Mouse (Mus musculus): ENCODE results near the gene Plekhh2.

The Plekhh2 gene

DNA sequence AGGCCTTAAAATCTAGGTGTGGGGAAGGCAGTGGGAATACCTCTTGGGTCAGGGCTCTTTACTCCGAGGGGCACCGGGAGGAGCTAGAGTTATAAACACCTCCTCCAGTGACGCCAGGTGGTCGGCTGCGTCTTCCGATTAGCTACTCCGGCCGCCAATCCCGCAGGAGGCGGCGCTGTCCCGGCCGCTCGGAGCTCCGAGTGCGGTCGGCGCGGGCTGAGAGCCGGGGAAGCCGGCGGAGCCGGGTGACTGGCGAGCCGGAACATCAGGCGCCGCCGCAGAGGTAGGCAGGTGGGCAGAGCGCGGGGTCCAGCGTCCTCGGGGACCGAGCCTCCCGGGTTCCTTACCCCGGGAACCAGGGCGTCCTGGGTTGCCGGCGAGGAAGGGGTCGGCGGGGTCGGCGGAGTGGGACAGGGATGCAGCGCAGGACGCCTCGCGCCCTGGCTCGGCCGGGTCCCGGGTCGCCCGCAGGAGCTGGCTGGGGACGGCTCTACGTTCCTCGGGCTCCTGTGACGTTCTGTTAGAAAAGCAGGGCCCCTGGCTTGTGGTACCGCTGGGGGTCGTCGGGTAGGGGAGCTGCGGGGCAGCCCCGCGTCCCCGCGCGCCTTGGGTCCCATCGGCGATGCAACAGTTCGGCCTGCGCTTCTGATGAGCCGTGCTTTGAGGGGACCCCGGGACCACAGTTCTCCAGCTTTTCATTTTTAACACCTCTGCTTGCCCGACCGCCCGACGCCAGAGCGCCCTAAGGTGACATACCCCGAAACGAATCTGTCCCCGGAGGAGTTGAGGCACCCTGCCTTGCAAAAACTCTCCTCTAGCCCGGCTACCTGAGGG, at the start of gene Plekhh2:
Gene Plekhh2 (plus strand): TSS at position 214 of the 834 bp plus-strand sequence.
- DNase-seq (ENCODE audit: extremely low read depth, low read depth, low spot score), result no peak

DNA sequence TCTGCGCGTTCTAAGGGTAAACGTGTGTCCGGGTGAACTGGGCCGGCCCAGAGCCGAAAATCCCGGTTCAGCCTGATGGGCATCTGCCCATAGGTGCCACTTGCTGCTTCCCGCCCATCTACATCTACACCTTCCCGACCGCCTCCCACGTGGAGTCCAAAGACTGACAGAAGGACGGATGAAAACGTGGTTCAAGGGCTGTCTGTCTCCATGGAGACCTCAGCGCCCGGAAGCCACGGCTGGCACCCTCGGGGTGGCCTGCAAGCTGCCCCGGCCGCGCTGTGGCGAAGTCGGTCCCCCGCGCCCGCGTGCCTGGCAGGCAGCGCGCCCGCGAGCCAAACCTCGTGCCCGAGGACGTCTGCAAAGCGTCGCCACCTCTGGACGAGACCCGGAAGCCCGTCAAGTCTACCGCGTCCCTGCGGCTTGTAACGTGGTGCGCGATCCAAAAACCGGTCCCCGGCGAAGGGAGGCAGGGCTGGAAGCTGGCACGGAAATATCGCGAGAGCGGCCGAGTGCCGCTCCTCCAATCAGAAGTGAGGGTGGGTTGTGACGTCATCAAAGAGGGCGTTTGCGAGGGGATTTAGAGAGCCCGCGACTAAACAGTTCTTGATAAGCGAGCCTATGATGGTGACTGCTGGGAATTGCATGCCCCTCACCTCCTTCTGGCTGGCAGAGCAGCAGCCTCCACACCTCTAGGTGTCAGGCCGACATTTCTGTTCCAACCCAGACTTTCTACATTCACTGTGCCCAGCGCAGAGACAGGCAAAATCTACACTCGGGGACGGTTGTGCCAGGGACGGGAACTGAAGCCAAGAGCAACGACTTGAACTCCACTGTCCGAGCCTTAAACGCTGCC, 45.7 kb upstream of the Plekhh2 start, which contains the start of gene Thada:
Gene Thada (minus strand): TSS at position 453 of the 856 bp plus-strand sequence.
- peak; percentile 65 for DNase-seq (ENCODE audit: extremely low read depth, low read depth, low spot score)

DNA sequence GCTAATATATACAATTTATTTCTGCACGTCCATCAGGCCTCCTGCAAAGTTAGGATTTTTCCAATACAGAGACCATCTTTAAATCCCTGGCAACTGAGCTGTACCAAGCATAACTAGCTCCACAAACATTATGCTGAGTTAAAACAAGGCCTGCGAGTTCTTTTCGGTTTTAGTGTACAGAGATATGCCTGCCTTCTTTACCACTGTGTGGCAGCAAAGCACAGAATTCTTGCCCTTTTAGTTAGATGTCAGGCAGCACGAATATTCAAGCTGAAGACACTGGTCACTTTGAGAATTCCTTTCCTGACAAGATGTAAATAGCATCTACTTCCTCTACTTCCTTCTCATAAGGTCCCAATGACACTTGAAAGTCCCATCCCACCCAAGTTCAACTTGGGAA, 37.4 kb upstream of the Plekhh2 start:
- DNase-seq (ENCODE audit: extremely low read depth, low read depth, low spot score), result no peak

DNA sequence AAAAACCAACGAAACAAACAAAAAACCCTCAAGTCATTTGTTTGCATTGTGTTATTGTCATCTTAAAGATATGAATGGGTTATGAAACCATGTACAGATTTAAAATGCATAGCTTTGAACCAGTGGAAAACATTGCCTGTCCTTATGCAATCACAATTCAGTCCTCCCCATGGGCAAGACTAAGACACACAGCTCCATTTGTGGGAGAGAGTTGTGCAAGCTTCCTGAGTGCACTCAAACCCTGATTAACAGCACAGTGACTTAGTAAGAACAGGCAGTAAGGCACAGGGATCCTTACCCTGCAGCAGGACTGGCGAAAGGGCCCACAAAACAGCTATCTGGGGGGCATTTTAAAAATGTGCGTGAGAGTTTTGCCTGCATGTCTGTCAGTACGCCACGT, 34.5 kb upstream of the Plekhh2 start:
- DNase-seq (ENCODE audit: extremely low read depth, low read depth, low spot score), result peak; percentile 45

DNA sequence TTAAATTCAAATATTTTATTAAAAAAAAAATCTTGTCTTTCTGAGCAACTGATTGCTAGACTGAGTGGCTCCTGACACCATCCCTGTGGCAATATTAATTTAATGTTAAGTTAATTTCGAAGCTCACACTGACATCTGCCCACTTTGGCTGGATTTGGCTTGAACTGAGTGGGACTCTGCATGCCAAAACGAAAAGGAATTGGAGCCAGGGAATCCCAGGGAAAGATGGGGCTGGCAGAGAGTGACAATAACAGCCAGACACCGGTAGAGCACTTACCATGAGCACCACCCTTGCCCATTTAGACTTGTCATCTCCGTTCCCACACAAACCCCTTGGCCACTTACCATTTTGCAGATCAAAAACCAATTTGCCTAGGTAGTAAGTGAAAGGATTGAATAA, 33.4 kb upstream of the Plekhh2 start:
- no peak for DNase-seq (ENCODE audit: extremely low read depth, low read depth, low spot score)

DNA sequence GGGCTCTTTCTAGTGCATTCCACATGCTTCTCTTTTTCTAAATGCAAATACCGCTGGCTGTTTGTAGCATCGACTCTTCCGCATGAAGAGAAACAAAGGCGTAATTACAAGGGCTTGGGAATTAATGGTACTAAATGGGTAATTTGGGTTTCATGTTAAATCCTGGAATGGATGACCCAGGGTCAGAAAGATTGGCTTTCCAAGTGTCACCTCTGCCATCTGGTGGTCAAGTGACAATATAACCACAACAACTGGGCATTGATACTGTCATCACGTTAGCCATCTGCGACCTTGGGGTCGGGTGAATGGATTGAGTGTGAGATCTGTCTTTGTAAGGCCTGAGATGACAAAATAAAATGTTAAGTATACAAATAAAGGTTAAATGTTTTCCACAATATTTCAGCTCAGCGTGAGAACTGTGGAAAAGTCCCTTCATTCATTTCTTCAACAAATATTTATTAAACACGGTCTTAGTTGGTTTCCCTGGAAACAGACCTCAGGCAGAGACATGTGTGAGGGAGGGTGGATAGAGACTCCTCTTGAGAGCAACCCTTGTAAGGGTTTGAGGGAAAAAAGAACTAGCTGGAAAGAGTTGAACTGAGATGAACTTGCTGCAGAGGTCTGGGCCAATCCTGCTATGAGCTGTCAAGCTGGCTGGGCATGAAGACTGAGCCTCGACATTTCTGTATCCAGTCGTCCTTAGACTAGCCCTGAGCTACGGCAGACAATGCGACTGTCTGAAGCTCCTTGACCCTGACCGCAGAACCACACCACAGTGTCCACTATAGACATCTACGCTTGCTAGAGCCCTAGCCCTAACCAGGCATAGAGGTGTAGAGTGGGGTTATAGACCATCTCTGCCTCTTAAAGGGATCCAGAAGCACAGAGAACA, 31.0 kb upstream of the Plekhh2 start:
- no peak for DNase-seq (ENCODE audit: extremely low read depth, low read depth, low spot score)

DNA sequence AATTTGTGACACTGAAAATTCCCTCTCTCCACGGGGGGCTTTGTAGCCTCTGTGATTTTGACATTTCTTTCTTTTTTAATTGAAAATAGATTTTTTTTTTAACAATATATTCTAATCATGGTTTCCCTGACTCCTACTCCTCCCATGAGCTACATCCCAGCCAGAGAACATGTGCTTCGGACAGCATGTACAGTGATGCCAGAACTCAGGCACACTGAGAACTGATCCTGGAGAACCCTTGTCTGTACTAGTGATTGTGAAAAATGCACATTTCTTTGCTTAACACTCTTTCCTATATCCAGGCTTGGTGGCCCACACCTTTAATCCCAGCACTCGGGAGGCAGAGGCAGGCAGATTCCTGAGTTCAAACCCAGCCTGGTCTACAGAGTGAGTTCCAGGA, 28.9 kb upstream of the Plekhh2 start:
- DNase-seq (ENCODE audit: extremely low read depth, low read depth, low spot score), result no peak

DNA sequence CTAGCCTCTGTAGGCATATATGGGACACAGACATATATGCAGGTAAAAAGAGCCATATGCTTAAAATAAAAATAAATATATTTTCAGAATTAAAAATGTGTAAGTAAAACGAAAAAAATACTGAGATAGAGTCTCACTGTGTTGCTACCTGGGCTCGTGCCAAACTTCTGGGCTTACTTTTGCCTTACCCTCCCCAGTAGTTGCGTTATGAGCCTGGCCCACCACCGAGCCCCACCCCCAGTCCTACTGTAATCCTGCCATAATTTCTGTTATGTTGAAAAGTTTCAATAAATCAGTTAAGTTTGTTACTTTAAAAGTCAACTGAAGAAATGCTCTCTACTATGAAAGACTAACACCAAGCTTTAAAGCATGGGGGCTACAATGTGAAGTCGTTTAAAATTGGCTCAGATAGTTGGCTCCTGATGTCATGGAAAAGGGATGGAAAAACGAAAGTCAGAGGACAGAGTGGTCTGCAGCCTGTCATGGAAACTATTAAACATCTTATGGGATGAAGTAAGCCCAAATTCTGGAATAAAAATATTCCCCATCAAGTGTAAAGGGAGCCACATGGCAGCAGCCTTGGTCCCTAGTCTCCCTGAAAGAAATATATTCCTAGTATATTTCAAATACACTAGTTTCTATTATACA, 27.9 kb upstream of the Plekhh2 start:
- DNase-seq (ENCODE audit: extremely low read depth, low read depth, low spot score), result no peak

DNA sequence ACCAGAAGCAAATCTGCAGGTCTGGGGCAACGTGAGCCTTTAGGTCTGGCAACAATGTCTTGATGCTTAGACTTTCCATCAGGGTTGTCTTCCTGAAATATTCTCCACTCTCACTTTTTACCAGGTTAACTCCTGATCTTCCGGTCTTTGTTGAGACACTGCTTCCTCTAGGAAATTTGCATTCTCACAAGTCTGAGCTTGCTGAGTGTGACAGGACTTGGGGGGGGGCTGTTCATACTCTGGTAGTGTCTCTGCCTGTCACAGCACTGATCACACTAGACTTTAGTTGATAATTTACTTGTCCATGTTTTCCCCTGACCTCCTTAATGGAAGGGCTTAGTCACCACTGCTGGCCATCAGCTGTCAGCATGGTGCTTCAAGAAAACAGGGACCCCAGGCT, 24.3 kb upstream of the Plekhh2 start:
- DNase-seq (ENCODE audit: extremely low read depth, low read depth, low spot score), result no peak

DNA sequence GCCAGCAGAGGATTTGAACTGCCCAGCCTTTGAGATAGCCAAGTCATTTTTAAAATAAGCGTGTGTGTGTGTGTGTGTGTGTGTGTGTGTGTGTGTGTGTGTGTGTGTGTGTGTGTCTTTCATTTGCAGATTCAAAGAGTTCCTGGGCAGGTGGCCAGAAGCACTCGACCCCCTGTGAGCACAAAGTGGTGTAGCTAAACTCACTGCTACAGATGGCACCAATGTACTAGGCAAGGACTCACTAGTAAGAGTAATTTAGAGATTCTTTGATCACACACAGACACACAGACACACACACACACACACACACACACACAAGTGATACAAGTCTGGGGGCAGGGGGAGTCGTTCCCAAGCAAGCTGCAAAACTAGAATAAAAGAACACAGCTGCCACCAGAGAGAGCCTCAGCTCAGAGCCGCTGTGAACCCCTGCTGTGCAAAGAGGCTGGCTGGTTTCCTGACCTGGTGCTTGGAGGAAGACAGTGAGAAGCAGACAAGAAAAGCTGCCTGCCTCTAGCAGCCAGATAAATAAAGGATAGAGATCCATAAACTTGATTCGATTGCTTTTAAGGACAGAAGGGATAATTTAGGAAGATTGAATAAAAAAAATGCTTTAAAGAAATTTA, 19.3 kb upstream of the Plekhh2 start:
- DNase-seq (ENCODE audit: extremely low read depth, low read depth, low spot score), result no peak

DNA sequence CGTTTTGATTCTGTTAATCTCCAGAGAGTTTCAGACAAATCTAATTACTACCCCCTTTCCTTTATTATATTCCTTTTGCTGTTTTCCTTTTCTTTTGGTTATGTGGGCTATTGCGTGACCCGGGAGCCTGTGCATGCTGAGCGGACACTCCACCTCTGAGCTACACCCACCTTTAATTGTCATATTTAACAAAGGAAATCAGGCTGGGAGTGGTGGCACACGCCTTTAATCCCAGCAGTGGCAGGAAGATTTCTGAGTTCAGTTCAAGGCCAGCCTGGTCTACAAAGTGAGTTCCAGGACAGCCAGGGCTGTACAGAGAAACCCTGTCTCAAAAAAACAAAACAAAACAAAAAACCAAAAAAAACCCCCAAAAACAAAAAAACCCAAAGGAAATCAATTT, 14.7 kb upstream of the Plekhh2 start:
- DNase-seq (ENCODE audit: extremely low read depth, low read depth, low spot score), result no peak

DNA sequence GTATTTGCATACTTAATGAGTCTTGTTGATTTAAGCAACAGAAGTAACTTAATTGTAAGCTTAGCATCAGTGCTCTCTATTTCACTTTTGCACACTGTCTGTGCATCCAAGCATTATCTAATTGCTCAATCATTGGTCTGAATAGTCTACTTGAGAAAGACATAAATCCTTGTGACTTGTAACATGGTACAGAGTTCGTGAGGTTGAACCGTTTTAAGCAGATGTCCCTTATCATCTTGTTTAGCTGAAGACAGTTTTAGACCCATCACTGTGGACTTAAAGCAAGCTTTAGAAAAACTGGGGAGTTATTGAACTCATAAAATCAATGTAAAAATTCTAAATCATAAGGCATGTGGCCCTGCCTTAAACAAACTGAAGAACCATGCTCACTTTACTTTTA, 14.1 kb upstream of the Plekhh2 start:
- DNase-seq (ENCODE audit: extremely low read depth, low read depth, low spot score), result no peak

DNA sequence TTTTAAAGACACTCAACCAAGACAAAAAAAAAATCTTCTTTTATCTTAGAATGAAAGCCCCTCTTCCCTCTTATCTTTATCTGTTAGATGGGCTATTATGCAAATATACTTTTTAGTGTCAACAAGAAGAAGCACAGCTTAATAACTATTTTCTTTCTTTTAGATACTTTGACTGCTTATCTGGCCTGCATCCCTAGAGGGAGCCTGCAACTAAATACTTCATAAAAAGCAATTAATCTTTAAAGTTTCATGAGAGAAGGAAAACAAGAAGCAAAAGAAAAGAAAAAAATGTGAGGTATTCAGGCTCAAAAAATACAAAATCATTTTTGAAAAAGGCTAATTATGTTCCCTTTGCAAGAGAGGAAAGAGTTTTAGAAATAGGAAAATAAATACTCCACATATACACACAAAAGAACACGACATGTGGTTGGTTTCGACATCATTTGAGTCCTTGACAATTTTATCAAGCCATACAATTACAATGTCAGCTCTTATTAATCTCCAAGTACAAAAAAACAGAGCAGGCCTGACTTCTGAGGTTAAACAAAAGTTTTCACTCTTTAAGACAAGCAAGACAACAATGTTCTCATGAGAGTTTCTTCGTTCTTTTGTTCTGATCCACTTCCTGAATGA, 13.6 kb upstream of the Plekhh2 start:
- DNase-seq (ENCODE audit: extremely low read depth, low read depth, low spot score), result no peak

DNA sequence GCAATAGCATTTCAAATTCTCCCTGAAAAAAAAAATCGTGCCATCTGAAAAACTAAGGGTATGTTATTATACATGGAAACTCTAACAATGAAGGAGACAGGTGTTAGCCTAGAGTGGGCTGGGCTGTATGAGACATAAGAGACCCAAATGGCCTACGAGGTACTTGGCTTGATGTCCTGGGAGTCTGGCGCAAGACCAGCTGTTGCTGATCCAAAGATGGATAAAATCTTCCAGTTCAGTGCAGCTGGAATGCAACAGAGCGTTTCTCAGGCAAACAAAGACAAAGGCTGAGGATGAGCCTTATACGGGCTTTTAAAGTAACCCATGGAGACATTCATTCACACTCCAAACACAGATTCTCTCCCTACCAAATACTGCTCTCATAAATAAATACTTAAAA, 13.1 kb upstream of the Plekhh2 start:
- no peak for DNase-seq (ENCODE audit: extremely low read depth, low read depth, low spot score)

DNA sequence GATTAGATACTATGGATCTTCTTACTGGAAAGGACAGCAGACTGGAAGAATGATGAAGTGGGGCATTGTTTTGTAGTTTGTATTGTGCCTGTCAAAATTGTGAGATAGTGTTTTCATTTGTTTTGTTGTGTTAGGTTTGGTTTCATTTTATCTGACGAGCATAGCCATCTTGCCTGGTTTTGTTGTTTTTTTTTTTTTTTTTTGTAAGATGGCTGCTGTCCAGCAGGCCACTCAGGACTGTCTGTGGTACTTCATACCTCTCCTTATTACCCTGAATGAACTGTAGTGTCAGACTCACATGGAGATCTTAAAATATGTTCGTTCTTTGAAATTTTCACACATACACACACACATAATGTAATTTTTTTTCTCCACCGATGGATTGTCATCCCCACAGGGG, 9.4 kb upstream of the Plekhh2 start:
- DNase-seq (ENCODE audit: extremely low read depth, low read depth, low spot score), result no peak

DNA sequence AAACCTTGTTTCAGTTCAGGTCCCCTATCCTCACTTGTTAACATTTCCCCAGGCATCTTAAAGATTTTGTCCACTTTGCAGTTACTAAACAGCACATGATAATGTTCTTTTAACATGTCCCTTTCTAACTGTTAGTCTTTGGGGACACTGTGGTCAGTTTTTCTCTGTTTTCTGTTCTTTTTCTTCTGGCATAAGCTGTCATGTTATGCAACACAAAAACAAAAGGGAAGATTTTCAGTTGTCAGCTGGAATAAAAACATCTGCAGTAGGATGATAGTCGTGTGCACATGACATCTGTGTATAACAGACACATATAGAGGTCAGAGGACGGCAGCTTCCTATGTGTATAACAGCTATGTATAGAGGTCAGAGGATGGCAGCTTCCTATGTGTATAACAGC, 5.8 kb upstream of the Plekhh2 start:
- no peak for DNase-seq (ENCODE audit: extremely low read depth, low read depth, low spot score)

DNA sequence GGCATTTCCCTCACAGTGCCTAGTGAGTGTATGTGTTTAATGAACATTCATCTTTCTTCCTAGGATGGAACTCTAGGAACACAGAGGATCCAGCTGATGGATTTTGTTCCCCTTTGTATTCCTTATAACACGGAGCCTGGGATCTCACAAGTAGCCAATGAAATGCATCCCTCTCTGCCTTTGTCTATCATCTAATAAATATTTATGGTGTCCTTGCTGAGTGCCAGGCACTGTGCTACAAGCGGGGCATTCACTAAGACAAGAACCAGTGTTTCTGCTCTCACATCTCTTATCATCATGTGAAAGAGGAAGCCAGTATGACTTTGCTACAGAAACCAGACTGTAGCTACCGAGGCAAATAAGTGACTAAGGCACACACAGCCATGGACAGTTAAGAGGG, 3.0 kb upstream of the Plekhh2 start:
- no peak for DNase-seq (ENCODE audit: extremely low read depth, low read depth, low spot score)

DNA sequence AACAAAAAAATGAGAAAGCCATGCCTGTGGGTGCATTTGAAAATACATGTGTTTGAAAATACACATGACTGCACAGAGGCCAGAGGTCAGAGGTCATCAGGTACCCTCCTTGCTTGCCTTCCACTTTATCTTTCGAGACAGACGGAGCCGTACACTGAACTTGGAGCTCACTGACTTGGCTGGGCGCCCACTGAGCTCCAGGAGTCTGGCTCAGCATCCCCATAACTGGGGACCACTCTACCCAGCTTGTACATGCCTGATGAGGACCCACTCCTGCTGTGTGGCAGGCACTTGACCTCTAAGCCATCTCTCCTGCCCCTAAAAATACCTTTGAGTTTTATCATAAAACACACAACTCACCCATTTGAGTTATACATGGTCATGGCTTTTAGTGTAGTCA, 2.5 kb upstream of the Plekhh2 start:
- no peak for DNase-seq (ENCODE audit: extremely low read depth, low read depth, low spot score)

DNA sequence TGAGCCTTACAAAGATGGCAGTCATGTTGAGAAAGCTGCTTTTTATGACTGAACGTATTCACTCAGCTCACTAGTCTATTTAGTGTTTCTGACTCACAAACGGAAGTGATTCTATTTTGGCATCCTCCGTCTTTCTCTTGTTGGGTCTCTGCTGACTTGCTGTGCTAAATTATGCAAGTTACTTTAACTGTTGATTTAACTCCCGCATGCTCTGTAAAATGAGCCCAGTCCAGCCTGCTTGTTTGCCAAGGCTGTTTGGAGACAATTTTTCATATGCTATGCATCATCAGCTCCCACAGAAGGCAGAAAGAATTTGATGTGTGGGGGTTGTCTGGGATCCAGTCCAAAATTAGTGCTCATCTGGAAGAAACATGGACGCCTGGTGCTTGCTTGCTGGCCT, 1.3 kb upstream of the Plekhh2 start:
- peak; percentile 36 for DNase-seq (ENCODE audit: extremely low read depth, low read depth, low spot score)
